Mouse (Mus musculus) ES-CJ7 (cell line): ENCODE results near the gene C77080.
"Not testable (repeated sequence)": the region's sequence is repeated elsewhere in the genome, so short reads cannot be mapped to it uniquely, and the experiment has no call there.

Source experiments
- DNase-seq: peaks from one replicate; pipeline ENCODE4 v3.0.0; 2011; ENCODE audit warnings: low read depth, low spot score

C77080 gene

DNA sequence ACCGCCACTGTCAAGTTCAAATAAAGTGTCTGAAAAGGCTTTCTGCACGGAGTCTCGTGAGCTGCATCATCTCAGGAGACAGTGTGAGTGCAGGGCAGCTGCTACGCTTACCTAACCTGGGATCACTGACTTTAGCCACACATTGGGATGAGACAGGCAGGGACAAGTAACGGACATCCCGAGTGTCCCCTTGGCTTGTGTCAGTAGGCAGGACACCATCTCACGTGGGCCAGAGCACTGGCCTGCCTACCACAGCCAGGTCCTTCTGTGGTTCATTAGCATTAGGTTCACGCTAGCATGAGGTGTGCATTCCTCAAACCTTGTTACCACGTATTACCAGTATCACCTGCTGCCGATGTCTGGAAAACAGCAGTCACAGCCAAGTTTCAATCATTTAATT, 42.0 kb downstream of the C77080 start:
- no peak for DNase-seq

DNA sequence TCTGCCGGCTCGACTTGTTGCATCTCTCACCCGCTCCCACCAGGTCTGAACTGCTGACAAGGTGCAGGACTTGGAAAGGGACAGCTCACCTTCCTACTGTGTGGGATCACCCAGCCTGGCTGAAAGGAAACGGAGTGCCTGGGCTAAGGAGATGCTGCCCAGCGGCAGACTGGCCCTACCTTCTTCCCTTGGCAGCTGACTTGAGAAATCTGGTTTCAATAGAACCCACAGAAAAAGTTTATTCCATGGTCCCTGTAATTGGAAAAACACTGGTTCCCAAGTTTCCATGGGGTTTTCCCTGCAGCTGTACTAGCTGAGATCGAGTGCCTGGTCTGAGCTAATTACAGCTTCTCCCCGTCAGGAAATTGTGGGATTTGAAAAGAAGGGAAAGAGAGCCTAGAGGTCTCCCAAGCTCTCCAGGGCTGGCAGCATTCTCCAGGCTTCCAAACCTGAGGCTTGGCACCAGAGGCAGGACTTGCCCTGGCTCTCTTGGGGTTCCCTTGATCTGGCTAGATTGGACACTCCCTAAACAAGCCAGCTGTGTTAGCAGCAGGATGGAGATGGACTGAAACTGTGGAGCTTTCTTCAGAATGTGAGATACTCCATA, 42.5 kb downstream of the C77080 start:
- no peak for DNase-seq

DNA sequence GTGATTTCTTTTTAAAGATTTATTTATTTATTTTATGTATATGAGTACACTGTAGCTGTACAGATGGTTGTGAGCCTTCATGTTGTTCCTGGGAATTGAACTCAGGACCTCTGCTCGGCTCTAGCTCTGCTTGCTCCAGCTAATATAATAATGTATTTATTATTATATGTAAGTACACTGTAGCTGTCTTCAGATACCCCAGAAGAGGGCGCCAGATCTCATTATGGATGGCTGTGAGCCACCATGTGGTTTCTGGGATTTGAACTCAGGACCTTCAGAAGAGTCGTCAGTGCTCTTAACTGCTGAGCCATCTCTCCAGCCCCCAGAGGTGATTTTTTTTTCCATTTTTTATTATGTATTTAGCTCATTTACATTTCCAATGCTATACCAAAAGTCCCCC, 48.7 kb downstream of the C77080 start:
- DNase-seq, result not testable (repeated sequence)

DNA sequence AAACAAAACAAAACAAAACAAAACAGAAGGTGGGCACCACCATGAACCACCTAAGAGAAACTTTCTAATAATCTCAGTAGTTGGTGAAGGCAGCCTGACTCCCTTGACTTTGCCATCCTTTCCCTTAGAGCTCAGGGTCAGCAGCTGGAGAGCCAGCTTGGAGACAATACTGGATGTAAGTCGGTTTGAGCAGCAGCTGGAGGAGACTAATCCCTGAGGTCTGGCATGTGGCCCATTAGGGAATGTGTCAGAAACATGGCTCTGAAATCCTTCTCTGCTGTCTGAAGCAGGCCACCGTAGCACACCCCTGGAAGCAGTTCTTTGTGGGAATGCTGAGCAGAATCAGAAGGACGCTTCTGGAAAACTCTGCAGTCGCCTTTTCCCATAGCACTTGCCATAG, 49.7 kb downstream of the C77080 start:
- DNase-seq, result no peak

- DNase-seq, result peak; percentile 62
These were observed 51.7 kb downstream of the C77080 start for GRCm38 (mm10) chr4:129209504-129209903.

GRCm38 (mm10) chr4:129206792-129207191, 54.4 kb downstream of the C77080 start:
- DNase-seq, result no peak

DNA sequence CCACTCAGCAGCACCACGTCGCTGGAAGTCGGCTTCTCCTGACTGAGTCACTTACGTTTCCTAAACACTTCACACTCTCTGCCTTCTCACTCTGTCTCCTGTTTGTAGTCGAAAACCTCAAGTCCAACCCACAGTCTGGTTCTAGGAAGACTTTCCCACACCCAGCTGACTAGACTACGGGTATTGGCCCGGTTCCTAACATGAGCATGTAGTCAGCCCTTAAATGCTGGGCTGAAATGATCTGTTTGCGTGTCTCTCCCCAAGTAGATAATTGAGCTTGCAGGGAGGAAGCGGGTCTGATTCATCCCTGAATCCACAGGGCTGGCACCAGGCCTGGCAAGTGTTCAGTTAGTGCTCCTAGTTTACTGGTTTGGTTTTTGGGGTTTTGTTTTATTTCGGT, 56.5 kb downstream of the C77080 start:
- DNase-seq, result no peak

DNA sequence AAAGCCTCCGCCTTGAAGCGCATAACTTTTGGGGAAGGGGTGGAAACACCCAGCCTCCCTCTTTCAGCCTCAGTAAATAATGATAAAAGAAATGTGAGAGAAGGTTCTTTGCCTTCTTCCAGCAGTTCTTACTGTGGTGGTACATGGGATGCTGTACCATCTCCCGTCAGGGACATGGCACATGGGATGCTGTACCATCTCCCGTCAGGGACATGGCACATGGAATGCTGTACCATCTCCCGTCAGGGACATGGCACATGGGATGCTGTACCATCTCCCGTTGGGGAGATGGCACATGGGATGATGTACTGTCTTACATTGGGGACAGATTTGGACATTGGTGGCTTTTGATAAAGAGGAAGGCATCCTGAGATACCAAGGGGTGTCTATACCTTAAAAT, 63.7 kb downstream of the C77080 start:
- DNase-seq, result no peak

DNA sequence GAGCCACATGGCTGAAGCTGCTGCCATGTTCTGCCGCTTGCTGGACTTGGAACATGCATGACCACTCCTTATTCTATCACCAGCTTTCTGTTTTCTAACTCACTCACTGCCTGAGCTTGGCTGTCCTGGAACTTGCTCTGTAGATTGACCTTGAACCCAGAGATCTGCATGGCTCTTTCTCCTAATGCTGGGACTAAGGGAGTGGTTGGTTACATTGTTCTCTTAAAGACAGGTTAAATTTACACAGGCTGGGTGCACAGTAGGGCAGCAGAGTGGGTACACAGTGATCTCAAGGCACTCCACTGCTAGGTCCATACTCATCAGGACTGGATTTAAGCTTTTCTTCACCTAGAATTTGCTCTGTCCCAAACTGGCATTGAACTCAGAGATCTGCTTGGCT, 66.9 kb downstream of the C77080 start:
- peak; percentile 73 for DNase-seq

GRCm38 (mm10) chr4:129191691-129192090, 69.5 kb downstream of the C77080 start:
- no peak for DNase-seq

GRCm38 (mm10) chr4:129190538-129190937, 70.7 kb downstream of the C77080 start:
- no peak for DNase-seq

DNA sequence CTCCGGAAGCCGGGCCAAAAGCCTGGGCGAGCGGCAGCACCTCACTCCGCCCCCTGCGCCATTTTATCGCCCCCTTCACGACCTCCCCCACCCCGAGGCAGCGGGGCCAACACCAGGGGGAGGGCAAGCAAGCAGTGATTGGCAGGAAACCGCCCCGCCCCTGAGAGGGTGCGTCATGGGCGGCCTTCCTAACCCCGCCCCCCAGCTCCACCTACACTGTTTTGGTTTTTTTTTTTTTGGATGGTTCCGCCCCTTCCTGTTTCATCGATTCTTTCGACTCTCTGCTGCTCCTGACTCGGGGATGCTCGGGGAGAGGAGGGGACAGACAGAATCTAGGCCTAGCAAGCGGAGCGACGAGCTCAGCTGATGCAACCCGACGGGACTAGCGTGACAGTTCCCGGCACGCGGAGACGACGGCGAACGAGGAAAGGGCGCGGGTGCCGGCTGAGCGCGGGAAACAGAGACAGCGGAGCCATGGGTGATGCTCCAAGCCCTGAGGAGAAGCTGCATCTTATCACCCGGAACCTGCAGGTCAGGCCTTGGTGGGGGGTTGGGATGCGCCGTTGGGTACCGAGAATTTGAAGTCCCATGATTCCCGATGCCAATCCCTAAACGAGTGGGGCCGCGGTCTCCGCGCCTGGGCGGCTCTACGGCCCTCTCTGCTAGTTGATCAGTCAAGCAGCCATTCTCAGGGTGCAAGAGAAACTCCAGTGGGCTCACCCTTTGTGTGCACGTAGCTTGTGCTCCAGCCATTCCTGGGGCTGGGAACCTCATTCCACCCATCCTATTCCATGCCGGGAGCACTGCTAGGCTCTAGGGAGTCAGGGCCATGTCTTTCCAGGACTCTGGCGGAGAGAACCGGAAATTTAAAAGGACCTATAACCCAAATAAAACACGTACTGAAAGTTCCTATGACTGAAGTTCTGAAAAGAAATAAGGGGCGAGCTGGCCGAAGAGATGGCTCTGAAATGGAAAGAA, 71.4 kb downstream of the C77080 start, which contains the start of the genes S100pbp and Yars:
Gene S100pbp, minus strand, starts transcription at position 186 of the 978 bp plus-strand sequence.
Gene Yars, plus strand, starts transcription at position 219 of the 978 bp plus-strand sequence.
- peak; percentile 99 for DNase-seq

DNA sequence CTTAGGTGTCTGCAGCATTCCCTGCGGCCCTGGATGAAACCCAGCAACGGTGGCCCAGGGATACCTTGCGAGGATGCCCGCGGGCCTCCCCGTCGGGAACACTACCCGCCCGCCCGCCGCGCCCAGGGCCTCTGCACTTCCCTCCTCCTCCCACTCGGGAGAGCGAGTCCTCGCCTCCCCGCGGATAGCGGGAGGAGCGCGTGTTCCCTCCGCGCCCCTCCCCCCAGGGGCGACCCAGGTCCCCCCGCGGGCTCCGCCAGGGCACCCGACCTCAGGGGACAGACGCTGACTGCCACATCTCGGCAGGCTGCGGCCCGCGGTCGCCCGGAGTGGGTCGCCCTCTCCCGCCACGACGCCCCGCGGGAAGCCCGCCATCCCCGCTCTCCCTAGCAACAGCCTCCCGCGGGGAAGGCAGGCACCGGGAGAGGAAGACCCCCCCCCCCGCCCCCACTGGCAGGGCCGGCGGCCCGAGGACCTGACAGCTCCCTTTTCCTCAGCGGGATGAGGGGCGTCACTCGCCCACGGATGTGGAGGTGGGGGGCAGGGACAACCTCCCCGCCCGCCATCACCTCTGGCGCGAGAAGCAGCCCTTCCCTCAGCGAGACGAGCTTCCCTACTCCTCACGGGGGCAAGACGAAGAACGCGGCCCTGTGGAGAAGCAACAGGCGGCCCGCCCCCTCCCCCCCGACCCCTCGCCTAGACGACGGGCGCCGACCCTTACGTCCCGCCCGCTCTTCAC, 72.2 kb downstream of the C77080 start:
- DNase-seq, result peak; percentile 57

- no peak for DNase-seq
These were observed 73.1 kb downstream of the C77080 start for GRCm38 (mm10) chr4:129188041-129188659.

DNA sequence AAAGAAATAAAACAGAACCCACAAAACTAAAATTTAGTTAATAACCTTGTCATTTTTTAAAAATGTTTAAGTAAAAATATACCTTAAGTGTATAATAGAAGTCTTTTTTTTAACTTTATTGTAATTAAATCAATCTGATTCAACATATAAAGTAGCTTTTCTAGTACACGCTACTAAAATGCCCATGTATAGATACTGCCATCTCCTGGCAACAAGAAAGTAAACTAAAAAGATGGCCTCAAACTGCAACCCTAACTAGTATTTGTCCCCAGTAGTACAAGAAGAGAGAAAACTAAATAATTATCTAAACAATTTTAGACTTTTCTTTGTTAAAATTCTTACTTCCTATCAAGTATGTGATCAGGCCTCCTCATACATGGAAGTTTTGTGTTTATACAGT, 81.6 kb downstream of the C77080 start:
- no peak for DNase-seq

- peak; percentile 55 for DNase-seq
These were observed 88.7 kb downstream of the C77080 start for GRCm38 (mm10) chr4:129172529-129172928.
